Mouse (Mus musculus): ENCODE results near the gene Smurf1. TPM values are rescaled to one million over a fixed set of nuclear protein-coding genes. Genes with fewer than 3 reads are reported as not detected.

Gene Smurf1
- polyA plus RNA-seq, 1 experiment from 2014 or later: 25.8 TPM

- Histone ChIP-seq H3K27me3 (no peaks in the 10 kb centered on the region), H3K4me3 (no peak overlapping the region), H3K4me2 (no peak overlapping the region), H3K9me3 (no peaks in the 10 kb centered on the region), H3K27ac (replicated peaks) (no peak overlapping the region), H3K4me1 (replicated peaks) (peaks cover 41% of the 10 kb centered on the region), H3K36me3 (no peaks in the 10 kb centered on the region), H3K9ac (no peak overlapping the region)
- 82% methylated on average over 4 of the region's 4 CpGs for WGBS
- no peak for ATAC-seq (ENCODE audit: low read depth)
Measured at GRCm38 (mm10) chr5:144909521-144909920, 56.1 kb downstream of the Smurf1 start.

GRCm38 (mm10) chr5:144907591-144907990, 58.1 kb downstream of the Smurf1 start:
- no peak for ATAC-seq (ENCODE audit: low read depth)
- H3K9me3 ChIP-seq: no peaks in the 10 kb centered on the region
- WGBS: 61% methylated on average over 2 of the region's 2 CpGs
- no peaks in the 10 kb centered on the region for H3K27me3 ChIP-seq
- no peak overlapping the region for H3K27ac ChIP-seq (replicated peaks)
- H3K4me2 ChIP-seq: no peak overlapping the region
- H3K4me3 ChIP-seq: no peak overlapping the region
- H3K9ac ChIP-seq: no peak overlapping the region
- H3K4me1 ChIP-seq (replicated peaks): peaks cover 29% of the 10 kb centered on the region
- no peaks in the 10 kb centered on the region for H3K36me3 ChIP-seq

GRCm38 (mm10) chr5:144904356-144905134, 61.1 kb downstream of the Smurf1 start:
- Histone ChIP-seq H3K27ac (replicated peaks) (no peak overlapping the region), H3K4me2 (no peak overlapping the region), H3K4me1 (replicated peaks) (0 out of 2 replicates have a peak, but pooled peaks cover 3% of the 10 kb centered on the region), H3K27me3 (no peaks in the 10 kb centered on the region), H3K9ac (no peak overlapping the region), H3K36me3 (peaks cover 17% of the 10 kb centered on the region), H3K4me3 (no peak overlapping the region), H3K9me3 (no peaks in the 10 kb centered on the region)
- ATAC-seq (ENCODE audit: low read depth): no peak
- 79% methylated on average over 12 of the region's 12 CpGs for WGBS

GRCm38 (mm10) chr5:144901791-144902190, 63.9 kb downstream of the Smurf1 start:
- Histone ChIP-seq H3K4me2 (no peak overlapping the region), H3K9me3 (no peaks in the 10 kb centered on the region), H3K4me1 (replicated peaks) (peaks cover 12% of the 10 kb centered on the region), H3K27ac (replicated peaks) (no peak overlapping the region), H3K27me3 (no peaks in the 10 kb centered on the region), H3K9ac (no peak overlapping the region), H3K4me3 (no peak overlapping the region), H3K36me3 (peaks cover 37% of the 10 kb centered on the region)
- ATAC-seq (ENCODE audit: low read depth): no peak
- WGBS: 74% methylated on average over 10 of the region's 10 CpGs

- no peak overlapping the region for H3K4me3 ChIP-seq
- 91% methylated on average over 7 of the region's 7 CpGs for WGBS
- no peak overlapping the region for H3K9ac ChIP-seq
- no peak for ATAC-seq (ENCODE audit: low read depth)
- no peak overlapping the region for H3K27ac ChIP-seq (replicated peaks)
- H3K27me3 ChIP-seq: no peaks in the 10 kb centered on the region
- H3K4me2 ChIP-seq: no peak overlapping the region
- H3K9me3 ChIP-seq: no peaks in the 10 kb centered on the region
- H3K4me1 ChIP-seq (replicated peaks): peaks cover 12% of the 10 kb centered on the region
- H3K36me3 ChIP-seq: peaks cover 45% of the 10 kb centered on the region
Measured at GRCm38 (mm10) chr5:144901035-144901434, 64.6 kb downstream of the Smurf1 start.

GRCm38 (mm10) chr5:144898448-144899052, 67.1 kb downstream of the Smurf1 start:
- no peak for ATAC-seq (ENCODE audit: low read depth)
- no peak overlapping the region for H3K4me3 ChIP-seq
- H3K27ac ChIP-seq (replicated peaks): no peak overlapping the region
- H3K9me3 ChIP-seq: no peaks in the 10 kb centered on the region
- no peaks in the 10 kb centered on the region for H3K27me3 ChIP-seq
- H3K36me3 ChIP-seq: peaks cover 67% of the 10 kb centered on the region
- WGBS: 43% methylated on average over 7 of the region's 7 CpGs
- H3K4me2 ChIP-seq: no peak overlapping the region
- peaks cover 12% of the 10 kb centered on the region for H3K4me1 ChIP-seq (replicated peaks)
- H3K9ac ChIP-seq: no peak overlapping the region

- no peak; the same call in 1 of the 2 replicates for ATAC-seq (ENCODE audit: low read depth)
Measured at GRCm38 (mm10) chr5:144897881-144898280, 67.8 kb downstream of the Smurf1 start.

GRCm38 (mm10) chr5:144891276-144891675, 74.4 kb downstream of the Smurf1 start:
- Histone ChIP-seq H3K9ac (no peak overlapping the region), H3K36me3 (peaks cover 96% of the 10 kb centered on the region), H3K27me3 (no peaks in the 10 kb centered on the region), H3K4me2 (no peak overlapping the region), H3K27ac (replicated peaks) (no peak overlapping the region), H3K9me3 (no peaks in the 10 kb centered on the region), H3K4me3 (no peak overlapping the region), H3K4me1 (replicated peaks) (no peaks in the 10 kb centered on the region)
- no peak for ATAC-seq (ENCODE audit: low read depth)
- 86% methylated on average over 11 of the region's 11 CpGs for WGBS

More at GRCm38 (mm10) chr5:144897881-144898280, 67.8 kb downstream of the Smurf1 start:
- Histone ChIP-seq H3K4me2 (no peak overlapping the region), H3K9me3 (no peaks in the 10 kb centered on the region), H3K27ac (replicated peaks) (no peak overlapping the region), H3K9ac (no peak overlapping the region), H3K27me3 (no peaks in the 10 kb centered on the region), H3K4me1 (replicated peaks) (peaks cover 12% of the 10 kb centered on the region), H3K4me3 (no peak overlapping the region), H3K36me3 (peaks cover 74% of the 10 kb centered on the region)
- 13% methylated on average over 7 of the region's 7 CpGs for WGBS

GRCm38 (mm10) chr5:144885968-144886650, 79.5 kb downstream of the Smurf1 start:
- H3K27ac ChIP-seq (replicated peaks): no peak overlapping the region
- H3K9me3 ChIP-seq: no peaks in the 10 kb centered on the region
- 95% methylated on average over 9 of the region's 9 CpGs for WGBS
- H3K4me1 ChIP-seq (replicated peaks): no peaks in the 10 kb centered on the region
- ATAC-seq (ENCODE audit: low read depth): no peak
- no peak overlapping the region for H3K4me2 ChIP-seq
- no peaks in the 10 kb centered on the region for H3K27me3 ChIP-seq
- H3K4me3 ChIP-seq: no peak overlapping the region
- no peak overlapping the region for H3K9ac ChIP-seq
- peaks cover 98% of the 10 kb centered on the region for H3K36me3 ChIP-seq

GRCm38 (mm10) chr5:144884629-144885217, 80.9 kb downstream of the Smurf1 start:
- 79% methylated on average over 13 of the region's 13 CpGs for WGBS
- Histone ChIP-seq H3K4me3 (no peak overlapping the region), H3K4me2 (no peak overlapping the region), H3K27me3 (no peaks in the 10 kb centered on the region), H3K9ac (no peak overlapping the region), H3K36me3 (peaks cover 99% of the 10 kb centered on the region), H3K9me3 (no peaks in the 10 kb centered on the region), H3K27ac (replicated peaks) (no peak overlapping the region), H3K4me1 (replicated peaks) (no peaks in the 10 kb centered on the region)
- no peak for ATAC-seq (ENCODE audit: low read depth)

- Histone ChIP-seq H3K36me3 (peaks cover 97% of the 10 kb centered on the region), H3K4me2 (no peak overlapping the region), H3K27ac (replicated peaks) (no peak overlapping the region), H3K4me3 (no peak overlapping the region), H3K4me1 (replicated peaks) (no peaks in the 10 kb centered on the region), H3K9ac (no peak overlapping the region), H3K9me3 (no peaks in the 10 kb centered on the region), H3K27me3 (no peaks in the 10 kb centered on the region)
- ATAC-seq (ENCODE audit: low read depth): no peak
- 92% methylated on average over 14 of the region's 14 CpGs for WGBS
Measured at GRCm38 (mm10) chr5:144881670-144882399, 83.8 kb downstream of the Smurf1 start.

All from neural tube, embryonic 13.5 days (tissue).